Mouse (Mus musculus) ES-Bruce4 (cell line): ENCODE measurements at regions not wholly inside any gene's neighbourhood (a gene's known extent, or its start where the extent isn't known, plus 50 kb on each side); places are given as distances from the start of the nearest gene placed in this dataset.

Experiments used
- CTCF ChIP-seq: IDR thresholded peaks from one replicate; pipeline ENCODE4 v1.8.1; 2011; ENCODE audit warnings: low read depth, low read length
- POLR2A ChIP-seq: IDR thresholded peaks from one replicate; pipeline ENCODE4 v1.8.1; 2011; ENCODE audit warnings: low read length; ENCODE audit not compliant: insufficient read depth

GRCm38 (mm10) chr14:31896500-31896899, 66.0 kb upstream of the Ankrd28 start:
- no peak for TF ChIP-seq CTCF
- TF ChIP-seq POLR2A = no peak
